Mouse (Mus musculus) splenic B cell, adult 2 months (primary cell): Measurements from ENCODE around the gene Igfbp2.

Experiments used
- DNase-seq: peaks from one replicate; pipeline ENCODE4 v3.0.0-alpha.2; 2011; ENCODE audit warnings: low read depth, low spot score
- H3K27me3 ChIP-seq: 2 replicates; pipeline ENCODE4 v1.6.1; 2012; ENCODE audit warnings: mild to moderate bottlenecking, low read length, moderate library complexity, mixed read lengths; ENCODE audit not compliant: control insufficient read depth, poor library complexity, insufficient read depth, severe bottlenecking
- H3K36me3 ChIP-seq: 2 replicates; pipeline ENCODE4 v1.6.1; 2012; ENCODE audit warnings: mild to moderate bottlenecking, low read length, moderate library complexity, mixed read lengths; ENCODE audit not compliant: control insufficient read depth, poor library complexity, insufficient read depth, severe bottlenecking

Gene Igfbp2

DNA sequence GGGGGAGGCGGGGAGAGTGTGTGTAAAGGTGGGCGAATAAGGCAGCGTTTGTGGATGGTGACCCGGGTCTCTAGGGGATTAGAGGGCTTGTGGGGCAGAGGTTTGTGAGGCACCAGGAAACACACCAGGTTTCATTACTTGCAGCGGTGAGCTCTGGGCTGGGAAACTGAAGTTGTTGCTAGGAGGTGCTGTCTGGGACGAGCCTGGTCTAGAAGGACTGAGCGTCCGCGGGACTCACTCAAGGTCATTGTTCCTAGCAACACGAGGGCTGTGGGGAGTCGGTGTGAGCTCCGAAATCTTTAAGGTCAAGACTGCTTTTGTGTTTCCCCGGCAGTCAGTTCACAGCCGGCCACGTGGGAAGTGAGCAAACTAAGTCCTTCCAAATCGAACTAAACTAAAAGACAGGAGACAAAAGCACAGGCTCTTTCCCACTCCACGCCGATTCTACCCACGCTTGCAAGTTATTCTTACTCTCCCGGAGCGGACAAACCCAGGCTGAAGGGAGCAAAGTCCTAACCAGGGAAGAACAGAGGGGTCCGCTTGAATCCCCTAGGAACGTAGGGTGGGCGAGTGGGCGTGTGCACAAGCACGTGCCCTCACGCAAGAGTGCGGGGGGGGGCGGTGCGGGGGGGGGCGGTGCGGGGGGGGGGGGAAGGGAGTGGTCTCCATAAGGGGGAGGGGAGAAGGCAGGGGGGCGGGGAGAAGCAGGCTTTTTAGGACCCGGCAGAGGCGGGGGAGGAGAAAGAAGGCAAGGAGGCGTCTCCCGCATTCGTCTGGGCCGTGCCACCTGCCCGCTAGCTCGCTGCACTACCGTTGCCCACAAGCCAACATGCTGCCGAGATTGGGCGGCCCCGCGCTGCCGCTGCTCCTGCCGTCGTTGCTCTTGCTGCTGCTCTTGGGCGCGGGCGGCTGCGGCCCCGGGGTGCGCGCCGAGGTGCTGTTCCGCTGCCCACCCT lies at the start of gene Igfbp2:
Gene Igfbp2, plus strand, starts transcription at position 753 of the 956 bp plus-strand sequence.
- no peak for DNase-seq
- Histone ChIP-seq H3K36me3 (no peaks in the 10 kb centered on the region), H3K27me3 (no peaks in the 10 kb centered on the region; the same call in 1 of the 2 replicates)

DNA sequence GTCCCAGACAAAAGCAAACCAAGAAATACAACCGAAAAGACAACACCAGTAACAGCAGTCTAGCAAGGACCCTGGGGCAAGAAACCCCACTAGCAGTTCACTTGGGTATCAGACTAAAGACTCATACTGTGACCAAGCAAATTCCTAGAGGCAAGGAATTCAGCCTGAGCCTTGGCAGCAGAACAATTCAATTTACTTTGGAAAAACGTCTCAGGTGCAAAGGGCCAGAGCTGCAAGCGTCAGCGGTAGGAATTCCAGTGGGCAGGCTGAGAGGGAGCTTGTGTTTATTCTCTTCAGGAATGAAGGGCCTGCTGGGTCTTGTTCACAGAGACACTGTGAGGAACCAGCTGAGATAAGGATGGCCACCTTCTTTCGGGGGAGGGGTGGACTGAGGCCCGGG lies 45.5 kb upstream of the Igfbp2 start:
- no peak for DNase-seq
- no peaks in the 10 kb centered on the region for H3K36me3 ChIP-seq
- no peaks in the 10 kb centered on the region for H3K27me3 ChIP-seq

GRCm38 (mm10) chr1:72780720-72781119 lies 43.6 kb upstream of the Igfbp2 start:
- Histone ChIP-seq H3K36me3 (no peaks in the 10 kb centered on the region), H3K27me3 (no peaks in the 10 kb centered on the region)
- DNase-seq, result no peak

GRCm38 (mm10) chr1:72783341-72783740 lies 41.0 kb upstream of the Igfbp2 start:
- Histone ChIP-seq H3K27me3 (no peaks in the 10 kb centered on the region), H3K36me3 (no peaks in the 10 kb centered on the region)
- DNase-seq, result no peak

GRCm38 (mm10) chr1:72784018-72784417 lies 40.3 kb upstream of the Igfbp2 start:
- H3K27me3 ChIP-seq, result no peaks in the 10 kb centered on the region
- DNase-seq, result no peak
- H3K36me3 ChIP-seq, result no peaks in the 10 kb centered on the region

DNA sequence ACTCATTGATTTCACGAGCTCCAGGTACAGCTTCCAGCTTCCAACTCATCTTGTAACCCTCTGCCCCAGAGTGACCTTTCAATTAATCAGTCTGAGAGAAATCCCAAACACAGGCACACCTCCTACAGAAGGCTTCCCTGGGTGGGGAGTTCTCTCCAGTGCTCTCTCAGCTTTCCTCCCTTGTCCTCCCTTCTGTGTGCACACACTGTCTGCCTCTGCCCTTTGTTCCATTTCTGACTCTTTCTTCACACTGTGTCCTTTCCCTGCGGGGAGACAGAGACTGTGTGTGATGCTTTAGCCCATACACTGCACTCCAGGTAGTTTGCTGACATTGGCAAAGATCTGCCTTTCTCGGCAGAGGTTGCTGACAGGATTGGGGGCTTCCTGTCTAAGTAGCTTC lies 33.6 kb upstream of the Igfbp2 start:
- no peak for DNase-seq
- H3K27me3 ChIP-seq, result no peaks in the 10 kb centered on the region
- H3K36me3 ChIP-seq, result no peaks in the 10 kb centered on the region

GRCm38 (mm10) chr1:72791743-72792142 lies 32.6 kb upstream of the Igfbp2 start:
- no peak for DNase-seq
- Histone ChIP-seq H3K36me3 (no peaks in the 10 kb centered on the region), H3K27me3 (no peaks in the 10 kb centered on the region)

GRCm38 (mm10) chr1:72792262-72792661 lies 32.0 kb upstream of the Igfbp2 start:
- H3K27me3 ChIP-seq, result no peaks in the 10 kb centered on the region
- no peaks in the 10 kb centered on the region for H3K36me3 ChIP-seq
- DNase-seq, result no peak

GRCm38 (mm10) chr1:72793230-72793629 lies 31.1 kb upstream of the Igfbp2 start:
- Histone ChIP-seq H3K27me3 (no peaks in the 10 kb centered on the region), H3K36me3 (no peaks in the 10 kb centered on the region)
- DNase-seq, result no peak

DNA sequence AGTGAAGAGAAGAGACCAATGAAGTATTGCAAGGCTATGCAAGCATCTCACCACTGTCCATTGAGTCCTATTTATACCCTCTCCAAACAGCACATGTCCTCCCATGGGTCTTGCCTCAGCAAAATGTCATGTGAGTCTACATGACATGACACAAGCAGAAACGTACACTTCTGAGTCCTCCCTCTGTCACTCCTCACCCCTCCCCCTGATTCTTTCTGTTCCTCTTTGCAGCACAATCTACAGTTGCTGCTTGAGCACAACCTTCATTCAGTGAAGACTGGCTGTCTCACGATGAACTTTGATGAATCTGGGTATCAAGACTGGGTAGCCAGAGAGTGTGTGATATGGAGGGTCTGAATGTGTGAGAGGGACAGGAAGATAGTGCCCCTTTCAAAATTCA lies 28.2 kb upstream of the Igfbp2 start:
- no peaks in the 10 kb centered on the region for H3K27me3 ChIP-seq
- no peak for DNase-seq
- H3K36me3 ChIP-seq, result no peaks in the 10 kb centered on the region

DNA sequence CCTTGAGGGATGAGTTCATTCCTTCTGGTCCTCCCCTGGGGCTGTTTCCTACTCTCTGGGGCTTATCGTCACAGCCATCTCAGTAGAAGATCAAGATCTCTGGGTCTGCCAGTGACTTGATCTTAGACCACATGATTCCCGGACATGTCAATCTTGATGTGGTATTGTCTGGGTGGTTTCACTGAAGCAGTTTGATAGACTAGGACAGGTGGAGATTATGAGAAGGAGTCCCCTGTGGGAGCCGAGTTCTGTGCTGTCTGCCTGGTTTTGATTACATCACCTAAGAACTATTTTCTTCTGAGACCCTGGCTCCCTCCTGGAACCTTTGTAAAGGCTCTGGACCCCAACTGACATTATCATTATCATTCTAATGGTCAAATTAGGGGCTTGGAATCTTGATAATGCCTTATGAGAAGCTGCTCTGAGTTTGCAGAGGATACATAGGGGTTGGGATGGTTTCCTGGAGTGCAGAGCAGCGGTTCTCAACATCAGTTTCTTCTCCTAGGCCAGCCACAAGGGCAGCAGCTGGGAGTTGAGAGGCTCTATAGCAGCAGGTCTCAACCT lies 27.1 kb upstream of the Igfbp2 start:
- H3K27me3 ChIP-seq, result no peaks in the 10 kb centered on the region
- DNase-seq, result no peak
- no peaks in the 10 kb centered on the region for H3K36me3 ChIP-seq

DNA sequence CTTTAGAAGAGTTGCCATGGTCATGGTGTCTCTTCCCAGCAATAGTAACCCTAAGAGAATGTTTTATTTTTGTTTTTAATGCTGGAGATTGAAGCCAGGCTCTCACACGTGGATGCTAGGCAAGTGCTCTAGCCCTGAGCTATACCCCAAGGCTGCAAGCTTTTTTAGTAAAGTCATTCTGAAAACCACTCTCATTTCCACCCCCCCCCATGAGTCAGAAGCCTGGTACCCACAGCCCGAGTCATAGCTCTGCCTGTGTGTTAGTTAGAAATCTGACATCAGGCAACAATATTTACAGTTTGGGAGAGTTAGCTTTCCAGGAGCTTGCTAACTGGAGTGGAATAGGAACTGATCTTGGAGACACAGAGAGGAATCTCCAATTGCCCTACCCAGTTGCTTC lies 25.9 kb upstream of the Igfbp2 start:
- Histone ChIP-seq H3K36me3 (no peaks in the 10 kb centered on the region), H3K27me3 (no peaks in the 10 kb centered on the region)
- no peak for DNase-seq

DNA sequence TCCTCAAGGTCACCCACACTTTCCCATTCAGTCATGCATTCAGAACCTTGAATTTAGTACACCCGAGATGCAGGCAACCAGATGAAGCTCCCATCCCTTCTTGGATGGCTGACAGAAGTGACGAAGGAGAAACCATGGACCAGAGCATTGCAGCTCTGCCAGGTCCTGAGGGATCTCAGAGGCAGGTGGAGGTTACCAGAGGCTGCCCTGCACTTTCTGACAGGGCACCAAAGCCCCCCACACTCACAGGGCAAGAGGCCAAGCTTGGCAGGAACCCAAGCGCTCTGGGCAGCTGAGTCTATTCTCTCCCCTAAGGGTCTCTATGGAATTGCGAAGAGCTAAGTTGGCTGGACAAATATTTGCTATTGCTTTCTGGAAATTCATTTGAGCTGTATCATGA lies 20.3 kb upstream of the Igfbp2 start:
- H3K36me3 ChIP-seq, result no peaks in the 10 kb centered on the region

GRCm38 (mm10) chr1:72805037-72805436 lies 19.3 kb upstream of the Igfbp2 start:
- H3K36me3 ChIP-seq, result no peaks in the 10 kb centered on the region
- H3K27me3 ChIP-seq, result no peaks in the 10 kb centered on the region
- no peak for DNase-seq

More for the DNA sequence above, 20.3 kb upstream of the Igfbp2 start:
- no peaks in the 10 kb centered on the region for H3K27me3 ChIP-seq
- DNase-seq, result no peak

- DNase-seq, result no peak
- Histone ChIP-seq H3K36me3 (no peaks in the 10 kb centered on the region), H3K27me3 (no peaks in the 10 kb centered on the region)
Observed at GRCm38 (mm10) chr1:72805476-72806043, 18.7 kb upstream of the Igfbp2 start.
